Mouse (Mus musculus): Measurements from ENCODE around the gene Sult2b1.

The Sult2b1 gene

DNA sequence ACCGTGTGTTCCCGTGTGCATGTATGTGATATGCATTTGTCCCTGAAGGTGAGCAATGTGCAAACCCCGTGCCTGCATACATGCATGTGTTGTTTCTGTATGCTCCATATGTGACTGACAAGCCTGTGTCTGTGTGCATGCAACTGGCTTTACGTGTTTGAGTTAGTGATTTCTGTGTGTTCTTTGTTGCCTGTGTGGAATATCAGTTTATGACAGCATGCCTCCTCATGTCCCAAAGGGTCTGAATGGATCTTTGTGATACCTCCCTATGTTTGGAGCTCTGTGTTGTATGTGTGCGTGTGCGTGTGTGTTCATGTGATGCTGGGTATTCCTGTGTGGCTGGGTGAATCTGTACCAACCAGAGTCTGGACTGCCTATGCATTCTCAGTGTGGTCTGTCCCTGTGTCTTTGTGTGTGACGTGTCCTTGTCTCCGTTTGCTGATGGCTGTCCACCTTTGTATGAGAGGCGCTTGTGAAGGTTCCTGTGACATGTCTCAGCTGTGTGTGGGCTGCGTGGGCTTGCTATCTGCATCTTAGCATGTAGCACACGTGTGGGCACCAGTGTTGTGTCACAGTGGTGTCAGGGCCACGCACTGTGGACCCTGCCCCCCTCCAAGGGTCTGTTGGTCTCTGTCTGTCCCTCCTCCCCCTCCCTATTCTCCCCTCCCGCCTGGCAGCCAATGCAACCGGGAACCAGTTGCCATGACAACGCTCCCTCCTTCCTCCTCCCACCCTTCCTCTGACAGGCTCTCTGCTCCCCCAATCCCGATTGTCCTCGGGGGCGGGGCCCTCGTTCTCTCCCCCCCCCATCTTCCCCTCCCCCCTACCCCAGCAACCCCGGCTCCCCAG, at the start of gene Sult2b1:
Gene Sult2b1, minus strand, starts transcription at position 146 of the 849 bp plus-strand sequence.
- peak; percentile 89 for DNase-seq (ENCODE audit: low spot score)

DNA sequence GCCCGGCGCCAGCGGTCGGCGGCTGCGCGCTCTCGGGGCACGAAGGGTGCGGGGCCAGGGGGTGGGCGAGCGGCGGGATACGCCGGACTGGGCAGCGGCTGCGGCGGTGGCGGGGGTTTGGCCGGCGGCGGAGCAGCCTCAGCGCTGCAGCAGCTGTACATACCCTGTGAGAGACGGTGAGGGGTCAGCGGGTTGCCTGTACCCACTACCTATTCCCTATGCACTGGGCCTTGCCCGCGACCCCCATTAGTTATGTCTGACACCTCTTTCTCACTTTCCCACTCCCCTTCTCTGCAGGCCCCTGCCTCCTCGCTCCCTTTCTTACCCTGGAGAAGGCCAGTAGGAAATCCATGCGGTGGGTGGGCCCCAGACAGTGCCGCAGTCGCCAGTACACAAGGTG, 49.5 kb upstream of the Sult2b1 start:
- DNase-seq (ENCODE audit: low spot score): no peak

DNA sequence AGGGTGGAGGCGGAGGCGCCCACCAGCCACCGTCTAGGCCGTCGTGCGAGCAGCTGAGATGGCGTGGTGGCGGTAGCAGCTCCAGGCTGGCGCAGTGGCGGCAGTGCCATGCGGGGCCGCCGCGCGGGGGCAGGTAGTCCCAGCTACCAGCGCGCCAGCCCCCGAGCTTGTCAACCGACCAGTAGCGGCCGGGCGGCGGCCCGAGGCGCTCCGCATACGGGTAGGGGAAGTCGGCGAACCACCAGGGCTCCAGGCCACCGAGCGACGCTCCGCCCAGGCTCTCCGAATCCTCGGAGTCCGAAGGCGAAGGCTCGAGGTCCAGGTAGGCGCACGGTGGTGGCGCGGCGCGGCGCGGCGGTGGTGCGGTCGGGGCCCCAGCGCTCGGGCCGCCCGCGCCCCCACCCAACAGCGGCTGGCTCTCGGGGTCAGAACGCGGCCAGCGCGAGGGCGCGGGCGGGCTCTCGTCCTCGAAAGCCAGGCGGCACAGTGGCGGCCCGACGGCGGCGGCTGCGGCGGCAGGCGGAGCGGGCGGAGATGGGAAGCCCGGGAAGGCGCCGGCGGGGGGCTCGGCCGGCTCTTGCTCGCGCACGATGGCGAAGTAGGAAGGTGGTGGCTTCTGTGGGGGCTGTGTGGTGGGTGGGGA, 48.8 kb upstream of the Sult2b1 start:
- DNase-seq (ENCODE audit: low spot score): no peak

DNA sequence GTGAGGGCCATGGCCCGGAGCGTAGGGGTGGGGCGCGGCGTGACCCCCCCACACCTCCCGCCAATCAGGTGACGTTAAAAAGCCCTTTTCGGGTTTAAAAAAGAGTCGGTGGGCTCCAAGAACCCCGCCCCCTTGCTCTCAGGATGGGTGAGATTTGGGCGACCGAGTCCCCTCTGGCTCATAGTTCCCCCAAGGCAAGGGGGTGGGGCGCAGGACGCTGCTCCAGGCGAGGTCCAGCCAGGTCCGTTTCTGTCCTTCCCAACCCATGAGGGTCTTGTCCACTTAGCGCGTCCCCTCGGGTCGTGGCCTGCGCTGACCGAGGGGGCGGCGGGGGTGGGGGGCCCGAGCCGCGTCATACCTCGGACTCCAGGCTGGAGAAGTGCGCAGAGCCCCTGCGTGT, 48.0 kb upstream of the Sult2b1 start:
- no peak for DNase-seq (ENCODE audit: low spot score)

DNA sequence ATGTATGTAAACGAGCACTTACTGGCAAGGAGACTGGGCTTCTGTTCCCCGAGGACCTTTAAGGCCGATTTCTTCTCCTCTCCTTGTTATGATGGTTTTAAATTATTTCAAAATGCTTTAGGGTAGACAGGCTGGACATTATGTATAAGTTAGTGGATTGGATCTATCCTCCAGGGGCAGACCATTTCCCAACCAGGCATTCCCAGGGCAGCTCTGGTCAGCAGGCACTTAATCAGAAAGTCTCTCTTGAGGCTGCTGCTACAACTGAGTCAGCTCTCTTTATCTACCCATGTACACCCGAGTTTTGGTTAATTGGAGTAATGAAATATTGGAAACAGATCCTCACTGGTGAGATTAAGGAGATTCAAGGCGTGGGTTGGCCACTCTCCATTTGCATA, 46.7 kb upstream of the Sult2b1 start:
- DNase-seq (ENCODE audit: low spot score): peak; percentile 51

DNA sequence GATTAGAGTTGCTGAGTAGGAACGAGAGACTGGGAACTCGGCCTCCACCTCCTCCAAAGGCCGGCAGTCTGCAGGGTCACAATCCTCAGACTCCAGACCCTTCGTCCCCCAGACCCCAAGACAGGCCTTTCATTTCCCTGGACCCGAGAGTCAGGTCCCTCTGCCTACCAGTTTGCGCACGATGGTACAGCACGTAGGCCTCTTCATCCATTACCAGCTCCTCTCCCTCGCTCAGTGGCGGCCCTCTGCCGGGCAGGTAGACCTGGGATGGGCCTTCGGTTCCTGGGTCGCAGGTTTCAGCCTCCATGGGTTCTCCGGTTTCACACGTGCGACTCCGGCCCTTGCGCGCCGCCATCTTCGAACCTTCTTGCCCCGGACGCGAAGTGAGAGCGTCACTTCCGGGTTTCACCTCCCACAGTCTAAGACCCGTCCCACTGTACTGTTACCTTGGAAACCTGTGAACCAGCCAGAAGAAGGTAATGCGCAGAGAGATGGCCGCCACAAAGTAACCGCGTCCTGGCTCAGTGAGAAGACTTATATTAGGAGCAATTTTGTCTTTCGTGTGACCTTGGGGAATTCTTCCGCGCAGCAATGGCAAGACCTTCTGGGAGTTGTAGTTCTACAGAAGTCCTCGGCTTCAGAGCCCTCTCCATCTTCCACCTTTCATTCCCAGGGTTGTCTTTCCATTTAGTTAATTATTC, 46.1 kb upstream of the Sult2b1 start, which contains the start of gene Grwd1:
Gene Grwd1, minus strand, starts transcription at position 518 of the 701 bp plus-strand sequence.
- peak; percentile 92 for DNase-seq (ENCODE audit: low spot score)

DNA sequence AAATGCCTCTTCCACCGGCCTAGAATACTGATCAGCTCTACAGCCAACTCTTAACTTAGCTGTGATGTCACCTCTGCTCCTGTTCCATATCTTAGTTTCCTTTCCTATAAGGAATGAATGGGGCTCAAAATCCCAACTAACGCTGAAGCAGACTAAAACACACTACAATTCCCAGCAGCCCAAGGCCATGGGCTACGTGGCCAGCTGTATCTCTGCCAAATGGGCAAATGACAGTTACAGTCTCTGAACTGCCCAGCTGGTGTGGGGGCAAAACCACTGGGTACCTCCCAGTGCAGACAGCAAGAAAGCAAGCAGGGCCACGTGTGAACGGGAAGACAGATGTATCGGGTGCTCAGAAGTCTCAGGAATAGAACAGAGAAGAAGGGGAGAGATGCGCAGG, 42.2 kb upstream of the Sult2b1 start:
- no peak for DNase-seq (ENCODE audit: low spot score)

DNA sequence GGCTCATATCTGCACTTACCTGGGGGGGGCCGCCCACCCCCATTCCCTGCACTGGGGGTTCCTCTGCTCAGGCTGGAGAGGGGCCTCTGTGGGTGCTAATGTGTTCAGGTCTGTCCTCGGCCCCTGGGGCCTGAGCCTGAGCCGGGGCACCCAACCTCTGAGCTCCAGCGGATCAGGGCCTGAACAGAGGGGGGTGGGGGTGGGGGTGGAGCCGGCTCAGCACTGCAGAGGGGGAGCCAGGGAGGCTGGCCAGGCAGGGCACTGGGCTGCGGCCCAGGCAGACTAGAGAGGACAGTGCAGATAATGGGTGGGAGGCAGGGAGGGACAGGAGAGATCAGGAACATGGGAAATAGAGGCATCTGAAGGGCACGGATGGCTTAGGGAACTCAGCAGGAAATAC, 40.1 kb upstream of the Sult2b1 start, which contains the start of gene Kcnj14:
Gene Kcnj14, minus strand, starts transcription at position 185 of the 400 bp plus-strand sequence.
- no peak for DNase-seq (ENCODE audit: low spot score)

DNA sequence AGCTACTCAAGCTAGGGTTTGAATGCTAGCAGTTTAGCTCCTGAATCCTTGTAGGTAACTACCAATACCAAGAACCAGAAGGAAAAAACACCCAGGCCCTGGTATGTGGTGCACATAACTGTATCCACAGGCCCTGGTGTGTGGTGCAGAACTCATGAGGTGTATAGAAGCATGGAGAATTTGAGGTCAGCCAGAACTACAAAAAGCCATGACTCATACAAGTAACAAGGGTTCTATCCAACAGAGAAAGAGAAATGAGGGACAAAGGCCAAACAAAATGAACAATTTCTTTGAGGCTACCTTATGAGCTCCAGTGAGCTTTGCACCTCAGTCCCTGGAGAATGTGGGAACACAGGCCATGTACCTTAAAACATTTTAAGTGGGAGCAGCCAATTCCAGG, 36.4 kb upstream of the Sult2b1 start:
- no peak for DNase-seq (ENCODE audit: low spot score)

DNA sequence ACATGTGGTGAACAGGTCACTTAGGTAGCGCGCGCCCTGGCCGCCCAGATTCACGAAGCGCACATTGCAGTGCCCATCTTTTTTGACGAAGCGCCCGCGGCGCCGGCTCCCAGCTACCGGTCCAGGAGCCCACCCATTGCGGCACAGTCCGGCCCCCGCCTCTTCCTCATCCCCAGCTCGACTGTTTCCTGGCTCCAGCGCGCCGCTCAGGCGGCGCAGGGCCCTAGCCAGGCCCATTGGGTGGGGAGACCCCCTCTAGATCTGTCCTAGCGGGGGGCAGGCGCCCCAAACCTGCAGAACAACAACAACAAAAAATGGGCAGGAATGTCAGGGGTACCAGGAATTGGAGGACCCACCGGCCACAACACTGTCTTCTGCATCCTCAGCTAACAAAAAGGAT, 35.4 kb upstream of the Sult2b1 start:
- DNase-seq (ENCODE audit: low spot score): no peak

DNA sequence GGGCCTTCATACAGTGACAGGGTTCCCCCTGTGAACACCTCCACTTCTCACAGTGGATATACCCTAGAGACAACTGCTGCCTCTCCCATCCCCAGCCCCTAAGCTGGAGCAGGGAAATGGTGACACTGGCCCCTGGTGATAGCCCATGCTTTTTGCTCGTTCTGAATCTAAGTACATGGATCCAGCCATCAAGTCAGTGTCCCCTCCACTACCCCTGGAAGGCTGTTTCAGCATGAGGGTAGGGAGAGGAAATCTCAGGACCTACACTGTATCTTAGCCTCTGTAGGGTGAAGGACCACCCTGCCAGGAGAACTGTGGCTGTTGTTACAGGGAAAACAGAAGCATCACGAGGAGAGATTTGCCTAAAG, 31.5 kb upstream of the Sult2b1 start:
- no peak for DNase-seq (ENCODE audit: low spot score)

DNA sequence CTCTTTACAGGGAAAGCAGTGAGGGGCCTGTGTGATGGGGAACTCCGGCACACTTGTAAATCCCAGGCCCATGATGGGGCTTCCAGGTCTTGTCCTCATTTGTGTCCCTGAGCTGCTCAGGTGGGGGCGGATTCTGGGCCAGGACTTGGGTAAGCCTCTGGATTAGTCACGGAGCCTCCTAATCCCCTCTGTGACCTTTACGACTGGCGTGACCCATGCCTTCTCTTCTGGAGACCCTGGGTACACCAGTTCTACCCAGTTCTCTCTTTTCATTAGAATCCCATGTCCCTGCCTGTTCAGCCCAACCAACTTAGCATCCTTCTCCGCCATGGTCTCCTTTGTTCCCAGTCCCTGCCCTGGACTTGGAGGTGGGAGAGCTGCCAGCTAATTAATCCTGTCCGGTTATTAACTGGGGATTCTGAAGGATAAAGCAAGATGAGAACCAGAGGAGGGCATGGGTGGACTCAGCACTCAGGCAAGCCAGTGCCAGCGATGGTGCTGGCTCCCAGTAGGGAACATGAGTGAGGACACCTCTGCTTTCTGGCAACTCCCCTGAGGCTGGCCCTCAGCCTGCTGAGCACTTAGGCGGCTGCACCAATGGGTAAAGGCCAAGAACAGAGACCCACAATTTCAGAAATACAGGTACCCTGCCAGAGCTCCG, 31.0 kb upstream of the Sult2b1 start:
- no peak for DNase-seq (ENCODE audit: low spot score)

DNA sequence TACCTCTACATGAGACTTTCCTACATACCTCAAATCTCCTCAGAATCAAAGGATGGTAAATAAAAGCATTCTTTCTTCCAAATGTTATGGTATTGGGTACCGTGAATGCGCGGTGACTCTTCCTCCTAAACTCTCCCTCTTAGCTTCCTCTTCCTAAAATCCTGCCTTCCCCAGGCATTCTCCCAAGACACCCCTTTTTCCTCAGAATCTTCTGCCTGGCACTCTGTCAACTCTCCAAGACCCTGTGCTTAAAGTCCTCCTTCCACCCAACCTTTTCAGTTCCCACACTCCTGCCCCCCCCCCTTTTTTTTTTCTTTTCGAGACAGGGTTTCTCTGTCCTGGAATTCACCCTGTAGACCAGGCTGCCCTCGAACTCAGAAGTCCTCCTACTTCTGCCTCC, 30.4 kb upstream of the Sult2b1 start:
- no peak for DNase-seq (ENCODE audit: low spot score)

DNA sequence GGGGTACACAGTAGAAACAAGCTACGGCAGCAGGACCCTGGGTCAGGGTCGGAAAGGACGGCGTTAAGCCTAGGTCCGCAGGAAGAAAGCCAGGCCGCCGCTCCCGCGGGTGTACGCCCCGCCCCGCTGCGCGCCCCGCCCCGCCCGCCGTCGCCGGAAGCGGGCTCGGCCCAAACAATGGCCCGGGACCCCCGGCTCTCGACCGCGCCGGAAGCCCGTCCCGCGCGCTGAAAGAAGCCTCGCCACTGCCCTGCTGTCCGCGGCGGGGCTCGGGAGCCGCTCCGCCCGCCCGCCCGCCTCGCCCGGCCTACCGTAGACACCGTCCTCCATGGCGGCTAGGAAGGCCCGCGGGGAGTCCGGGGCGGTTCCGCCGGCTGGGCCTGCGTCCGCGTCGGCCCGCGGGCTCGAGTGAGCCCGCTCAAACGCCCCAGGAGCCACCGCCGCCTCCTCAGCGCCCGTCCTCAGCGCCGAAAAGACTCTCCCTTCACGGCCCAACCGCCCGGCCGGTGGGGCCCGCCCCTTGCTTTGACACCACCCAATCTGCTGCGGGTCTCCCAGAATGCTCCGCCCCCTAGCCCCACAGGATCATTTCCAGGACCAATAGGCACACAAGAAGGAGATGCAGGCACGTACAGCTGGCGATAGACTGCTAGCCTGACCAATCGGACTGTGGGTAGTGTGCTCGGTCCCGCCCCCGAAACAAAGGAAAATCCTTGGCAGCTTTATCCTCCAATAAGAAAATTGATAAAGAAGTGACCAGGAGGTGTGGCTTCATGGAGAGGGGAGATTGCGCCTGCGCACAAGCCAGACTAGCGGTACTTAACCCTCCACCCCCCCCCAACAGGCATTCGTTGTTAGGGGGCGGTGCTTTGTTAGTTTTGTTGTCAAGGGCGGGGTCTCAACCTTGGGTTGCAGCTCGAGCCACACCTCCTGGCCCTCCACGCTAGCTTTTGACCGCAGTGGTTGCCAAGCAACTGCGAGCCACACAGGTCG, 29.6 kb upstream of the Sult2b1 start, which contains the start of gene Cyth2:
Gene Cyth2, minus strand, starts transcription at position 795 of the 993 bp plus-strand sequence.
- DNase-seq (ENCODE audit: low spot score): peak; percentile 98

DNA sequence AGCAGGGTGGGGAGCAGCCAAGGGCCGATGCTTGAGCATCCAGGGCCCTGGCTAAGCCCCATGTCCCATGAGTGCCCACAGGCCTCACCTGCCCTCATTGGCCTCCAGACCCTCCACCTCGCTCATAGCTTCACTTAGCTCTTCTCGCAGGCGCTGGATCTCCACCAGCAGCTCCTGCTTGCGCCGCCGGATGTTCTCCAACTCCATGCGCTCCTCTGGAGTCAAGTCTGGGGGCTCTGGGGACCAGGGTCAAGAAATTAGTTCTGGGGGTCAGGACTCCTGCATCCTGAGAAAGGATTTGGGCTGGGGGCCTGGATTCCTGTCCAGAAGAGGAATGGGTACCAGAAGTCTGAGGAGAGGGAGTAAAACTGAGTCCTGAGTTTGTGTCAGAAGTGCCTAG, 28.5 kb upstream of the Sult2b1 start:
- no peak for DNase-seq (ENCODE audit: low spot score)

DNA sequence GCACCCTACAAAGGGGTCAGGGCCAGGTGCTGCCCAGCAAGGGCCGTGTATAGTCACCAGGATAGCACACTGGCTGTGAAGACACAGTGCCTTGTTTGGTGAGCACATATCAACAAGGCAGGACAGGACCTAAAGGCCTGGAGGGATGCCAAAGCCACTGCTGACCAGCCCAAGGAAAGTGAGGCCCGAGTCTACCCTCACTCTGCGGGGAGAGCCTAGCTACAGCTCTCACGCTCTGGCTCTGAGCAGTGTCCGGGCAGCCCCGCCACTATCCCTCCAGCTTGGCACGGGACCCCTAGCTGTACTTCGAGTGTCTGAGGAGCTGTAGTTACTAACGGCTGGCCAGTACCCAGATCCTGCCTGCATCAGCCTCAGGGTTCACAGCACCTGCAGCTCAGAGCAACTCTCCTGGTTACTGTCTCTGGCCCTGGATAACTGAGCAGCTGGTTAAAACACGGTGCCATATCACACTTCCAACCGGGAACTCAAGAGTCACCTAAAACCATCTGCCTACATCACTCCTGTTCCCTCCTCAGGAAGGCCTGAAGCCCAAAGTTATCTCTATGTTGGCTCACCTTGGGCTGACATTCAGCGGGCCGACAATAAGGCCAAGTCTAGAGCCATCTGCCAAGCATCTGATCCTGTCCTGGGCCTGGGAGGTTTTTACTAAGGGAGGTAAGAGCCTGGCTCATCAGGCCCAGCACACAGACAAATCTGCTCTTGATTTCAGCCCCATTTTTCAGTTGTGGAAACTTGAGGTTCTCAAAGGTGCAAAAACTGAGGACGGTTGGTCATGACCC, 25.0 kb upstream of the Sult2b1 start:
- peak; percentile 32 for DNase-seq (ENCODE audit: low spot score)

DNA sequence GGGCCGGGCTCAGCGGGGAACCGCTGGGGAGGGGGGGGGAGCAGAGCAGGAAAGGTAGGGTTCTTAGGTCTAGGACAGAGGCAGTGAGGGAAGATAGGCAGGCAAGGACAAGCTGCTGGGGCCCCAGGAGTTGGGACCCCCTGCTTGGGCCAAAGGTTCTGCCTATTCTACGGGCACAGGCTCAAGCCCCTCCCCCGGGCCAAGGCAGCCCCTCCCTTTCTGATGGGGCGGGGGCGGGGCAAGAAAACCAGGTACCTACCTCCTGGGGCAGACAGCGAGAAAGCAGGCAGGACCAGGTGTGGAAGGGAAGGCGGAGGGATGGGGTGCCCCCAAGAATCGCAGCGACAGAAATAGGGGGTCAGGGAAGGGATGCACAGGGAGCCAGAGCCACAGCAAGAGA, 24.0 kb upstream of the Sult2b1 start:
- no peak for DNase-seq (ENCODE audit: low spot score)

DNA sequence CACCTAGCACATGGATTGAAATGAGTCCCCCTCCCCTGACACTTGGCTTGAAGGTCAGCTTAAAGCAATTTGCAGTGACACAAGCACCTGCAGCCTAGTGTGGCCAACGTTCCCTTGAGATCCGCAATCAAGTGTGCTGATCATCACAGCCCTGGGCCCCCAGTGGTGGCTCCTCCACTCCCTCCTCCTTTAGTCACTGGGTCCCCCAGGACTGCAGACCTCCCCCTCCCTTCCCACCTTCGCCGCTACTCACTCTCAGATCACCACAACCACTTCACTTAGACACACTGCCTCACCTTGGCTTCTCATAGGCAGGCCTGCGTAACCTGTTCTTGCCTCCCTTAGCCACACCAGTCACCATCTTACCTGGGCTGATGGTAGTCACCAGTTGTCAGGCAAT, 21.5 kb upstream of the Sult2b1 start:
- DNase-seq (ENCODE audit: low spot score): no peak

DNA sequence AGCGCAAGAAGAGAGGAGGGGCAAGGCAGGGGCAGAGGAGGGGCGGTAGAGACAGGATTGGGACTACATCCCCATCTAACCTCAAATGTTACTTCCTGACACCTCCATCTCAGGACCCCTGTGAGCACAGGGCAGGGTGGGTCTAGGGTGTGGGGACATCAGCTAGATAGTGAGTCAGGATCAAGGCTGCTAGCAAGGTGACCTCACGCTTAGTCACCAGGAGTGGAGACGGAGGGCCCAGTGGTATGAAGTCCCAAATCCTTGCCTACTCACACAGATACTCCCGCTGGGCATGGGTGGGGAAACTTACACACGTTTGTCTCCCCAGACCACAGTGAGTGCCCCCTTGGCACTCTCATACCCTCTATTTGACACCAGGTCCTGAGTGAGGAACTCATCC, 18.1 kb upstream of the Sult2b1 start:
- DNase-seq (ENCODE audit: low spot score): no peak

DNA sequence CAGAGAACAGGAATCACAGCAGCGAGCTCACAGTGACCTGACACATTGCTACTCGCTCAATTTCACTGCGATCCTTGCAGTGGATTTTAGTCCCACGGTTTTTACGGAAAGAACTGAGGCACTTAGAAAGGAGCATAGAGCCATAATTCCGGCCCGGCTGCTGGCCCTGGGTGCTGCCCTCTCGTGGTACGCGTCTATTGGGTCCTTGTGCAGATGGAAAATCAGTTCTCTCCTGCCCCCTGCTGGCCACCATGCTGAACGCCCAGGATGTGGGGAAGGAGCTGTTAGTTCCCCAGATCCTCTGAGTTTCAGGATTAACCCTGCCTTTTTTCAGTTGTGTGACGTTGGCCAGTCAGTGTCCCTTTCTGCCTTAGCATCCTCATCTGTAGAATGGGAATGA, 16.9 kb upstream of the Sult2b1 start:
- DNase-seq (ENCODE audit: low spot score): peak; percentile 88

All from MN1 (cell line).